Mouse (Mus musculus) forebrain, embryonic 13.5 days (tissue): Measurements from ENCODE around the gene Olfr1065. TPM values are rescaled to one million over a fixed set of nuclear protein-coding genes. Genes with fewer than 3 reads are reported as not detected.

ENCODE experiments used
- polyA plus RNA-seq: library from polyadenylated mRNA; unstranded; fragments of >200 nt; fragmentation: Nextera tagmentation; extraction: Ambion mirVana; gene quantifications from 2 replicates; pipeline ENCODE4 v1.2.1, GENCODE M21; 2015

Gene Olfr1065
- polyA plus RNA-seq, 1 experiment from 2014 or later = not detected

Other genes starting within 250 kb of the Olfr1065 start
- gene Olfr1045, start 247.6 kb downstream of the Olfr1065 start, polyA plus RNA-seq = not detected in 2 replicates
- not detected in 2 replicates for gene Olfr1046, start 231.3 kb downstream of the Olfr1065 start, polyA plus RNA-seq
- gene Olfr1047, start 219.2 kb downstream of the Olfr1065 start, polyA plus RNA-seq = not detected in 2 replicates
- gene Olfr1048, start 210.3 kb downstream of the Olfr1065 start, polyA plus RNA-seq = not detected in 2 replicates
- gene Olfr1049, start 192.3 kb downstream of the Olfr1065 start, polyA plus RNA-seq = not detected in 2 replicates
- gene Olfr1051, start 171.5 kb downstream of the Olfr1065 start, polyA plus RNA-seq = not detected in 2 replicates
- gene Olfr1052, start 158.1 kb downstream of the Olfr1065 start, polyA plus RNA-seq = not detected in 2 replicates
- gene Olfr1053, start 135.3 kb downstream of the Olfr1065 start, polyA plus RNA-seq = not detected in 2 replicates
- gene Olfr1054, start 115.2 kb downstream of the Olfr1065 start, polyA plus RNA-seq = not detected in 2 replicates
- gene Olfr1055, start 100.3 kb downstream of the Olfr1065 start, polyA plus RNA-seq = not detected in 2 replicates
- gene Olfr1056, start 88.1 kb downstream of the Olfr1065 start, polyA plus RNA-seq = not detected in 2 replicates
- gene Olfr1057, start 72.2 kb downstream of the Olfr1065 start, polyA plus RNA-seq = not detected in 2 replicates
- gene Olfr1058, start 62.0 kb downstream of the Olfr1065 start, polyA plus RNA-seq = not detected in 2 replicates
- not detected in 2 replicates for gene Olfr1061, start 36.5 kb downstream of the Olfr1065 start, polyA plus RNA-seq
- not detected in 2 replicates for gene Olfr1062, start 23.8 kb downstream of the Olfr1065 start, polyA plus RNA-seq
- not detected in 2 replicates for gene Olfr1066, start 5.7 kb upstream of the Olfr1065 start, polyA plus RNA-seq
- not detected in 2 replicates for gene Olfr228, start 36.8 kb upstream of the Olfr1065 start, polyA plus RNA-seq
- not detected in 2 replicates for gene Olfr1076, start 57.9 kb upstream of the Olfr1065 start, polyA plus RNA-seq
- not detected in 2 replicates for gene Olfr1079, start 91.9 kb upstream of the Olfr1065 start, polyA plus RNA-seq
- gene Olfr1080, start 107.6 kb upstream of the Olfr1065 start, polyA plus RNA-seq = not detected in 2 replicates
- gene Olfr1082, start 148.4 kb upstream of the Olfr1065 start, polyA plus RNA-seq = not detected in 2 replicates
- gene Olfr1084, start 189.1 kb upstream of the Olfr1065 start, polyA plus RNA-seq = not detected in 2 replicates
- not detected in 2 replicates for gene Olfr1085, start 211.4 kb upstream of the Olfr1065 start, polyA plus RNA-seq
- not detected in 2 replicates for gene Olfr1086, start 229.5 kb upstream of the Olfr1065 start, polyA plus RNA-seq
- gene Olfr1087, start 247.8 kb upstream of the Olfr1065 start, polyA plus RNA-seq = not detected in 2 replicates